Mouse (Mus musculus) adrenal gland, postnatal 14 days (tissue): ENCODE measurements around the gene Sprr2i. TPM values are rescaled to one million over a fixed set of nuclear protein-coding genes. Genes with fewer than 3 reads are reported as not detected.

ENCODE experiments used
- DNase-seq: peaks from one replicate; pipeline ENCODE4 v3.0.0; 2021; ENCODE audit warnings: mixed read lengths
- long read RNA-seq, 2 experiments: library from polyadenylated mRNA; stranded (forward); transcript quantifications; one replicate each; pipeline ENCODE4 v2.0.0; 2021
- total RNA-seq: library from RNA; stranded (reverse); gene quantifications from 2 replicates; pipeline ENCODE4 v1.2.3, GENCODE M21; 2021

Gene Sprr2i
- not detected in 2 replicates for total RNA-seq
- long read RNA-seq, experiment 1 = 0 reads
- long read RNA-seq, experiment 2 = 0 reads

DNA sequence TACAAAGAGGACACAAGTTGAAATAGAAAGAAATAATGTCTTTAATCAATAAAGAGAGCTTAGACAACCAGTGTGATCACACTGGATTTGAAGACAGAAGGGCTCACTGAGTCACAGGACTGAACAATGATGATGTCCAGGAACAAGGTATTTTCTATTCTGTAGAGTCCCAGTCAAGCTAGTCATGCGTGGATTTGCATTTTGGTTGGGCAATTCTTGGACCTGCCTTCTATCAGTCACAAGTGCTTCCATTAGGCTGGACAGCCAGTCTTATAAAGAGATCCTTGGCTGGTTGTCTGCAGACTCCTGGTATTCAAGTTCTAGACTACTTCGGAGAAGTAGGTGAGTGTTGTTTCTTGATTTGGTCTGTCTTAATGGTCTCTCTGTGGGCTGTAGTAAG lies at the start of gene Sprr2i:
TSS of gene Sprr2i (plus strand) at position 301 of the 400 bp plus-strand sequence.
- no peak for DNase-seq

DNA sequence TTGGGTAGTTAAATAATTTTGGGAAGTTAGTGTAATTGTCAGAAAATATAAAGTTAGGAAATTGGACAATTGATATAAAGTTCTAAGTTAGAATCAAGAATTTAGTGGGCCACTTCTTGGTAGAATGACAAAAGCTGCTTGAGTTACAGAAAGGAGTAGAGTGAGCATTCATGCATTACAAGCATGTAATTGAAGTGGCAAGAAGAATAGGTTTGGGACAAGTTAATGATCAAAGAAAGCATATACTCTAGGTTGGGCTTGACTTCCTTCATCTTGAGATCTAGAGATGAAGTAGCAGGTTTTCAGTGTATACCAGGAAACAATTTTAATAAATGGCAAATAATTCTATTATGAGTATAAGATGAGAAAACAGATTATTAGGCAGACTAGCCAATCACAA lies 46.2 kb upstream of the Sprr2i start:
- no peak for DNase-seq

DNA sequence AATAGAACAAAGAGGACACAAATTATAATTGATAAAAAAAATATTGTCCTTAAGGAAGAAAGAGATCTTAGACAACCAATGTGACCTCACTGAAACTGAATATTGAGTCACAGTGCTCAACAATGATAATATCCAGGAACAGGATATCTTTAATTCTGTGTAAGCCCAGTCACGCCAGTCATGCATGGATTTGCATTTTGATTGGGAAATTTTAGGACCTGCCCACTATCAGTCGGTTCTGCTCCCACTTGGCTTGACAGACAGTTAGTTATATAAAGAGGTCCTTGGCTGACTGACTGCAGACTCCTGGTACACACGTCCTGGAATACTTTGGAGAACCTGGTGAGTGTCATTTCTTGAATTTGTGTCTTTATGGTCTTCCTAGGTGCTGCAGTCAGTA lies 42.9 kb upstream of the Sprr2i start, which contains the start of gene Sprr2f:
TSS of gene Sprr2f (plus strand) at position 301 of the 400 bp plus-strand sequence.
- DNase-seq = no peak

DNA sequence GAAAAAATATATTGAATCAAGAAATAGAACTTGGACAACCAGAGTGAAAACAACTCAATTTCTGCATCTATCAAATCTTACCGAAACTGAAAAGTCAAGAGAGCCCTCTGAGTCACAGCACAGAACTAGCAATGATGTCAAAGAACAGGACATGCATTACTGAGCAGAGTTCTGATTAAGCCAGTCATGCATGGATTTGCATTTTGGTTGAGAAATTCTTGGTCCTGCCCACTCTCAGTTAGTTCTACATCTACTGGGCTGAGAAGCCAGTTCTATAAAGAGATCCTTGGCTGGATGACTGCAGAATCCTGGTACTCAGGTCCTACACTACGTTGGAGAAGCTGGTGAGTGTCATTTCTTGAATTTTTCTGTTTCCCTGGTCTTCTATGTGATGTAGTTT lies 34.2 kb upstream of the Sprr2i start:
- no peak for DNase-seq

GRCm38 (mm10) chr3:92385385-92385784 lies 22.4 kb upstream of the Sprr2i start, which contains the start of gene Sprr2h:
TSS of gene Sprr2h (plus strand) at chr3:92385685.
- DNase-seq = no peak

GRCm38 (mm10) chr3:92394301-92394700 lies 13.5 kb upstream of the Sprr2i start:
- DNase-seq = no peak

- DNase-seq = no peak
Observed at GRCm38 (mm10) chr3:92417782-92418181, 10.0 kb downstream of the Sprr2i start, which contains the start of gene Sprr2j-ps. TSS of gene Sprr2j-ps (plus strand) at chr3:92418082.

DNA sequence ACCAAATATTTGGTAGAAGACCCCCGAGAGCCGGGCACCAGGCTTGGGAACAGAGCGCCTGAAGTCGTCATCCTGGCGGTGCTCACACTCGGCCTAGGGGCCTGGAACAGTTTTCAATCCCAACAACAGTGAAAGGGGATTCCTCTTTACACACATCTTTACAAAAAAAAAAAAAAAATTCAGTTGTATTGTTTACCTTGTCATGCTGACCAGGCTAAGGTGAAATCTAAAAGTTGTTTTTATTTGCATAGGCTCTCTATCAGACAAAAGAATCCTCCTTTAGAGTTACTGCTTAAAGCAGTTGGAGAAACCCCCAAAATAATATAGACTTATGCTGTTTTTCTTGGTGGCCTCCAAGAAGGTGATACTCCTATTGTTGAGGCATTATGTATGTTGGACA lies 21.5 kb downstream of the Sprr2i start, which contains the start of gene Gm9774:
TSS of gene Gm9774 (minus strand) at position 101 of the 400 bp plus-strand sequence.
- DNase-seq = no peak

DNA sequence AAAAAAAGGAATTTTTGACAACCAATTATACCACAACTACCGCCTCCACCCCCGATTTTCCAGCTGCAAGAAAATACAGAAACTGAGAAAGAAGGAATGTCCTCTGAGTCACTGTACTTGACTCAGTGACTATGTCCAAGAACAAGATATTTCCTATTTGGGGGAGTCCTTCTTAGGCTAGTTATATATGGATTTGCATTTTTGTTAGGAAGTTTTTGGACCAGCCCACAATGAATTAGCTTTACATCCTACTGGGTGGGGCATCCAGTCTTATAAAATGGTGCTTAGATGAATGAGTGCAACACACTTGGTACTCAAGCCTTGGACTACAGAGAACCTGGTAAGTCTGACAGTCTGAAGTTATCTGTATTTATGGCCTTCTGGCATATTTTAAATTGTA lies 24.5 kb downstream of the Sprr2i start, which contains the start of gene Sprr2k:
TSS of gene Sprr2k (plus strand) at position 301 of the 400 bp plus-strand sequence.
- DNase-seq = no peak

DNA sequence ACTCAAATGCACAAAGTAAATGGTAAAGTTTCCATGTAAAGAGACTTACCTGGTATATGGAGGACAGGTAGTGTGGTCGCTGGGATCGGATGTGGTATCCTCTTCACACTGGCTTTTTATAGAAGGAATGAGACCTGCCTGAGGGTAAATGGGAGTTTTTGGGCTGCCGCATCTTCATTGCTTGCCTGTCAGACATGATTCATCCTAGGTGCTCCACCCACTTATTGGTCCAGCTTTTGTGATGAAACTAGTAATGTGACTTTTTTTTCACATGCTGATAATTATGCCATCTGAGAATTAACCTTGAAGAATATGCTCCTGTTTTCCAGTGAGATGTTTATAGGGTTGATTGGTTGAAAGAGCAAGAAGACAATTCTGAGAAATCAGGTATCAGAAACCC lies 30.9 kb downstream of the Sprr2i start, which contains the start of gene Sprr1b:
TSS of gene Sprr1b (minus strand) at position 101 of the 400 bp plus-strand sequence.
- no peak for DNase-seq

DNA sequence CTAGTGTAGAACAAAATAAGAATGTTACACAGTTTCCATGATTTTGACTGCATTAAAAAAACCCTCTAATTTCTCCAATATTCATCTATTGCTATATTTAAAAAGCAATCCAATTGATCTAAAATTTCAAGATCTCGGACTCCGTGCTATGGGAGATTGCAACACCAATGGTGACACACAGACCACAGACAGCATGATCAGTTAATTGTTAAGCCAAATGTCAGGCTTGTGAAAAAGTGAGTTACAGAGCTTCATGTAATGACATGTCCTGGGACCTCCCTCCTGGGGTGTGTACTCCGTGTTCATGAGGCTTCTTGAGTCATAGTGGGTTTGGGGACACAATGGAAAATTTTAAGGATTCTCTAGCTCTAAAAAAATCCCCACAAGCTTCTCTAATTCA lies 32.4 kb downstream of the Sprr2i start:
- DNase-seq = no peak

DNA sequence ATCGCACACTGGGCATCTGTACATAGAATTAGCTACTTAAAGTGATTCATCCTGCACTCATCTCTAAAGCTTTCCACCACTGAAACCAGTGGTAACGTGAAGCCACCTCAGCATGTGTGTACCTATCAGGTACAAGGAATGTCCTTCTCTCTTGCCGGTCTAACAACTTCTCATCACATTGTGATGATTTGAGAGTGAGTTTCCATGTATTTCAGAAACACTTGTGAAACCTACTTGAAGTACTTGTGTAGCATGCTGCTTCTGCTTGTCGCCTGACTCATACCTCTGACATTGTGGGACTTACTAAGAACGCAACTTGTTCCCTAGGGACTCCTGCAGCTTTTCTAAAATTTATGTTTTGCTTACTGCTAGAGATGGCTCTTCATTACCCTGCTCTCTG lies 47.4 kb downstream of the Sprr2i start:
- no peak for DNase-seq

DNA sequence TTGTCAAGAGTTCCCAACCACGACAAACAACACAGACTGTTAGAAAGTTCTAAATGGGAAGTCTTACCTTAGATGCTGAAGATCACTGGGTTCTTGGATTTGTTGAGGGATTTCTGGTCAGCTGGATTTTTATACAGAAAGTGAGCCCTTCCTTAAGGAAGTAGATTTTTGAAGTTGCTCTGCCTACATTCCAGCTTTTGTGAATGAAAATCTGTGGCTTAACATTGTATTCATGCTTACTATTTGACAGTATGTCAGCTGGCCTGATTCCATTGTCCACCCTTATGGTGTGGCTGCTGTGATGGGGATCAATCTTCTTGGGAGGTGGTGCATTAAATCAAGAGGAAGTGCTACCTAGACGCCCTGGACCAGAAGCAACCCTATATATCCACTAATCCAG lies 50.8 kb downstream of the Sprr2i start, which contains the start of gene Sprr3:
TSS of gene Sprr3 (minus strand) at position 101 of the 400 bp plus-strand sequence.
- DNase-seq = no peak

Other genes starting within 250 kb of the Sprr2i start
- gene Sprr2a1, start 192.2 kb upstream of the Sprr2i start, total RNA-seq = not detected in 2 replicates
- gene Sprr2a2, start 192.1 kb upstream of the Sprr2i start, total RNA-seq = not detected in 2 replicates
- gene Sprr2a3, start 122.6 kb upstream of the Sprr2i start, total RNA-seq = not detected in 2 replicates
- not detected in 2 replicates for gene Sprr2b, start 91.4 kb upstream of the Sprr2i start, total RNA-seq
- gene Sprr2d, start 68.9 kb upstream of the Sprr2i start, total RNA-seq = not detected in 2 replicates
- gene Sprr2e, start 55.8 kb upstream of the Sprr2i start, total RNA-seq = not detected in 2 replicates
- not detected in 2 replicates for gene Sprr2f, start 42.8 kb upstream of the Sprr2i start, total RNA-seq
- not detected in 2 replicates for gene Sprr2h, start 22.3 kb upstream of the Sprr2i start, total RNA-seq
- gene Sprr2j-ps, start 10.1 kb downstream of the Sprr2i start, total RNA-seq = not detected in 2 replicates
- 1.6 and 7.1 TPM in 2 replicates for gene Gm9774, start 21.4 kb downstream of the Sprr2i start, total RNA-seq
- not detected in 2 replicates for gene Sprr2k, start 24.6 kb downstream of the Sprr2i start, total RNA-seq
- gene Sprr1b, start 30.8 kb downstream of the Sprr2i start, total RNA-seq = not detected in 2 replicates
- gene Sprr3, start 50.7 kb downstream of the Sprr2i start, total RNA-seq = not detected in 2 replicates
- not detected in 2 replicates for gene Sprr1a, start 77.9 kb downstream of the Sprr2i start, total RNA-seq
- gene Sprr4, start 92.5 kb downstream of the Sprr2i start, total RNA-seq = not detected in 2 replicates
- gene 2310046K23Rik, start 126.5 kb downstream of the Sprr2i start, total RNA-seq = not detected in 2 replicates
- gene Ivl, start 165.7 kb downstream of the Sprr2i start, total RNA-seq = not detected in 2 replicates
- not detected in 2 replicates for gene Smcp, start 181.0 kb downstream of the Sprr2i start, total RNA-seq
- not detected in 2 replicates for gene 2210017I01Rik, start 199.5 kb downstream of the Sprr2i start, total RNA-seq
- gene Lce6a, start 213.7 kb downstream of the Sprr2i start, total RNA-seq = not detected in 2 replicates
- gene Lce1a1, start 240.3 kb downstream of the Sprr2i start, total RNA-seq = not detected in 2 replicates
- not detected in 2 replicates for gene Lce1b, start 248.9 kb downstream of the Sprr2i start, total RNA-seq